Mouse (Mus musculus): ENCODE data around the gene Myo16. TPM values are rescaled to one million over a fixed set of nuclear protein-coding genes. Genes with fewer than 3 reads are reported as not detected.

Gene Myo16
- polyA plus RNA-seq, 1 experiment = not detected

GRCm38 (mm10) chr8:10270094-10270493, 116.4 kb downstream of the Myo16 start:
- Histone ChIP-seq H3K36me3 (replicated peaks; ENCODE audit: low read length) (no peaks in the 10 kb centered on the region), H3K9me3 (peaks cover 5% of the 10 kb centered on the region; the same call in 1 of the 2 replicates), H3K4me3 (replicated peaks) (peak overlapping the region; percentile 56), H3K27me3 (replicated peaks) (no peaks in the 10 kb centered on the region), H3K4me1 (peaks cover 25% of the 10 kb centered on the region)
- TF ChIP-seq GATA1 (IDR thresholded peaks at IDR 0.05; ENCODE audit: borderline replicate concordance, low read length) = no peak
- no peak for TF ChIP-seq FLI1 (IDR thresholded peaks at IDR 0.05; ENCODE audit: low read length)

- Histone ChIP-seq H3K27me3 (replicated peaks) (peaks cover 2% of the 10 kb centered on the region), H3K9me3 (no peaks in the 10 kb centered on the region), H3K36me3 (replicated peaks; ENCODE audit: low read length) (no peaks in the 10 kb centered on the region), H3K4me3 (replicated peaks) (no peak overlapping the region), H3K4me1 (peaks cover 2% of the 10 kb centered on the region; the same call in 1 of the 2 replicates)
- TF ChIP-seq FLI1 (IDR thresholded peaks at IDR 0.05; ENCODE audit: low read length) = no peak
- no peak for TF ChIP-seq GATA1 (IDR thresholded peaks at IDR 0.05; ENCODE audit: borderline replicate concordance, low read length)
Observed at GRCm38 (mm10) chr8:10292600-10292999, 138.9 kb downstream of the Myo16 start.

- Histone ChIP-seq H3K4me1 (no peaks in the 10 kb centered on the region), H3K4me3 (replicated peaks) (no peak overlapping the region), H3K27me3 (replicated peaks) (no peaks in the 10 kb centered on the region), H3K36me3 (replicated peaks; ENCODE audit: low read length) (no peaks in the 10 kb centered on the region), H3K9me3 (no peaks in the 10 kb centered on the region)
- no peak for TF ChIP-seq FLI1 (IDR thresholded peaks at IDR 0.05; ENCODE audit: low read length)
- no peak for TF ChIP-seq GATA1 (IDR thresholded peaks at IDR 0.05; ENCODE audit: borderline replicate concordance, low read length)
Observed at GRCm38 (mm10) chr8:10300797-10301196, 147.1 kb downstream of the Myo16 start.

GRCm38 (mm10) chr8:10303061-10303460, 149.3 kb downstream of the Myo16 start:
- Histone ChIP-seq H3K9me3 (no peaks in the 10 kb centered on the region), H3K4me3 (replicated peaks) (no peak overlapping the region)
- no peak for TF ChIP-seq GATA1 (IDR thresholded peaks at IDR 0.05; ENCODE audit: borderline replicate concordance, low read length)
- TF ChIP-seq FLI1 (IDR thresholded peaks at IDR 0.05; ENCODE audit: low read length) = no peak

GRCm38 (mm10) chr8:10303992-10304391, 150.3 kb downstream of the Myo16 start:
- Histone ChIP-seq H3K4me1 (no peaks in the 10 kb centered on the region), H3K27me3 (replicated peaks) (no peaks in the 10 kb centered on the region), H3K9me3 (no peaks in the 10 kb centered on the region), H3K4me3 (replicated peaks) (no peak overlapping the region), H3K36me3 (replicated peaks; ENCODE audit: low read length) (no peaks in the 10 kb centered on the region)
- TF ChIP-seq FLI1 (IDR thresholded peaks at IDR 0.05; ENCODE audit: low read length) (no peak), GATA1 (IDR thresholded peaks at IDR 0.05; ENCODE audit: borderline replicate concordance, low read length) (no peak)

More at GRCm38 (mm10) chr8:10303061-10303460, 149.3 kb downstream of the Myo16 start:
- Histone ChIP-seq H3K27me3 (replicated peaks) (no peaks in the 10 kb centered on the region), H3K4me1 (no peaks in the 10 kb centered on the region), H3K36me3 (replicated peaks; ENCODE audit: low read length) (no peaks in the 10 kb centered on the region)

- TF ChIP-seq FLI1 (IDR thresholded peaks at IDR 0.05; ENCODE audit: low read length) = no peak
- no peaks in the 10 kb centered on the region for H3K9me3 ChIP-seq
- no peak overlapping the region for H3K4me3 ChIP-seq (replicated peaks)
- H3K4me1 ChIP-seq = no peaks in the 10 kb centered on the region
- H3K36me3 ChIP-seq (replicated peaks; ENCODE audit: low read length) = no peaks in the 10 kb centered on the region
- peaks cover 2% of the 10 kb centered on the region for H3K27me3 ChIP-seq (replicated peaks)
Observed at GRCm38 (mm10) chr8:10304721-10305120, 151.0 kb downstream of the Myo16 start.

GRCm38 (mm10) chr8:10307345-10307744, 153.6 kb downstream of the Myo16 start:
- Histone ChIP-seq H3K4me3 (replicated peaks) (no peak overlapping the region), H3K4me1 (no peaks in the 10 kb centered on the region), H3K27me3 (replicated peaks) (peaks cover 2% of the 10 kb centered on the region), H3K36me3 (replicated peaks; ENCODE audit: low read length) (no peaks in the 10 kb centered on the region), H3K9me3 (no peaks in the 10 kb centered on the region)
- no peak for TF ChIP-seq GATA1 (IDR thresholded peaks at IDR 0.05; ENCODE audit: borderline replicate concordance, low read length)

GRCm38 (mm10) chr8:10307770-10308476, 154.2 kb downstream of the Myo16 start:
- no peaks in the 10 kb centered on the region for H3K9me3 ChIP-seq
- H3K27me3 ChIP-seq (replicated peaks) = peaks cover 2% of the 10 kb centered on the region
- no peaks in the 10 kb centered on the region for H3K4me1 ChIP-seq
- H3K36me3 ChIP-seq (replicated peaks; ENCODE audit: low read length) = no peaks in the 10 kb centered on the region
- no peak for TF ChIP-seq GATA1 (IDR thresholded peaks at IDR 0.05; ENCODE audit: borderline replicate concordance, low read length)
- TF ChIP-seq FLI1 (IDR thresholded peaks at IDR 0.05; ENCODE audit: low read length) = no peak
- no peak overlapping the region for H3K4me3 ChIP-seq (replicated peaks)

GRCm38 (mm10) chr8:10310470-10310869, 156.8 kb downstream of the Myo16 start:
- TF ChIP-seq GATA1 (IDR thresholded peaks at IDR 0.05; ENCODE audit: borderline replicate concordance, low read length) = no peak
- TF ChIP-seq FLI1 (IDR thresholded peaks at IDR 0.05; ENCODE audit: low read length) = no peak
- Histone ChIP-seq H3K36me3 (replicated peaks; ENCODE audit: low read length) (no peaks in the 10 kb centered on the region), H3K27me3 (replicated peaks) (peaks cover 2% of the 10 kb centered on the region), H3K9me3 (no peaks in the 10 kb centered on the region), H3K4me1 (no peaks in the 10 kb centered on the region), H3K4me3 (replicated peaks) (no peak overlapping the region)

GRCm38 (mm10) chr8:10312316-10312715, 158.6 kb downstream of the Myo16 start:
- TF ChIP-seq FLI1 (IDR thresholded peaks at IDR 0.05; ENCODE audit: low read length) = no peak
- TF ChIP-seq GATA1 (IDR thresholded peaks at IDR 0.05; ENCODE audit: borderline replicate concordance, low read length) = no peak
- no peaks in the 10 kb centered on the region for H3K36me3 ChIP-seq (replicated peaks; ENCODE audit: low read length)
- peaks cover 2% of the 10 kb centered on the region for H3K27me3 ChIP-seq (replicated peaks)
- H3K4me1 ChIP-seq = no peaks in the 10 kb centered on the region
- H3K4me3 ChIP-seq (replicated peaks) = no peak overlapping the region
- H3K9me3 ChIP-seq = no peaks in the 10 kb centered on the region

Data from megakaryocyte, embryonic 14.5 days (primary cell).